Mouse (Mus musculus): Measurements from ENCODE around the gene Plek2. TPM values are rescaled to one million over a fixed set of nuclear protein-coding genes. Genes with fewer than 3 reads are reported as not detected.

Plek2 gene
- polyA plus RNA-seq, 1 experiment from 2014 or later, result 11.3 TPM

- H3K9ac ChIP-seq, result no peak overlapping the region
- H3K4me2 ChIP-seq, result no peak overlapping the region
- no peak for ATAC-seq (ENCODE audit: insufficient number of reproducible peaks, low FRiP score)
- WGBS, result 91% methylated on average over 1 of the region's 1 CpGs
- H3K27ac ChIP-seq (ENCODE audit: poor library complexity, severe bottlenecking), result no peak overlapping the region
- no peaks in the 10 kb centered on the region for H3K27me3 ChIP-seq (replicated peaks)
- H3K4me1 ChIP-seq (replicated peaks), result peaks cover 5% of the 10 kb centered on the region
- H3K36me3 ChIP-seq, result peaks cover 31% of the 10 kb centered on the region
- H3K9me3 ChIP-seq (replicated peaks), result no peaks in the 10 kb centered on the region
- no peak overlapping the region for H3K4me3 ChIP-seq
Observed at GRCm38 (mm10) chr12:78865434-78865833, 41.3 kb downstream of the Plek2 start.

GRCm38 (mm10) chr12:78862254-78862730 lies 44.5 kb downstream of the Plek2 start:
- H3K9ac ChIP-seq, result peak overlapping the region; percentile 91
- H3K27ac ChIP-seq (ENCODE audit: poor library complexity, severe bottlenecking), result peak overlapping the region; percentile 77
- H3K27me3 ChIP-seq (replicated peaks), result no peaks in the 10 kb centered on the region
- under 1% methylated on average over 22 of the region's 22 CpGs for WGBS
- H3K4me2 ChIP-seq, result peak overlapping the region; percentile 75
- peak overlapping the region; percentile 92 for H3K4me3 ChIP-seq
- H3K4me1 ChIP-seq (replicated peaks), result peaks cover 16% of the 10 kb centered on the region
- H3K36me3 ChIP-seq, result peaks cover 6% of the 10 kb centered on the region
- H3K9me3 ChIP-seq (replicated peaks), result no peaks in the 10 kb centered on the region
- peak; percentile 34; the same call in 1 of the 2 replicates for ATAC-seq (ENCODE audit: insufficient number of reproducible peaks, low FRiP score)

GRCm38 (mm10) chr12:78861496-78862253 lies 45.1 kb downstream of the Plek2 start, which contains the start of the genes Atp6v1d and Eif2s1:
Gene Atp6v1d (minus strand): TSS chr12:78861638.
Gene Eif2s1 (plus strand): TSS chr12:78861819.
- WGBS, result under 1% methylated on average over 55 of the region's 55 CpGs
- peak within 1 kb of the TSS; percentile 91 for H3K9ac ChIP-seq
- H3K4me3 ChIP-seq, result peak within 1 kb of the TSS; percentile 92
- peak; percentile 100 for ATAC-seq (ENCODE audit: insufficient number of reproducible peaks, low FRiP score)
- peaks cover 7% of the 10 kb centered on the region for H3K36me3 ChIP-seq
- H3K27ac ChIP-seq (ENCODE audit: poor library complexity, severe bottlenecking), result peak within 1 kb of the TSS; percentile 77
- no peaks in the 10 kb centered on the region for H3K27me3 ChIP-seq (replicated peaks)
- no peaks in the 10 kb centered on the region for H3K9me3 ChIP-seq (replicated peaks)
- H3K4me2 ChIP-seq, result peak within 1 kb of the TSS; percentile 75
- H3K4me1 ChIP-seq (replicated peaks), result peaks cover 16% of the 10 kb centered on the region

- peak overlapping the region; percentile 92 for H3K4me3 ChIP-seq
- H3K9me3 ChIP-seq (replicated peaks), result no peaks in the 10 kb centered on the region
- peak overlapping the region; percentile 75 for H3K4me2 ChIP-seq
- H3K27ac ChIP-seq (ENCODE audit: poor library complexity, severe bottlenecking), result peak overlapping the region; percentile 71
- peak; percentile 3; the same call in 1 of the 2 replicates for ATAC-seq (ENCODE audit: insufficient number of reproducible peaks, low FRiP score)
- WGBS, result under 1% methylated on average over 30 of the region's 30 CpGs
- H3K27me3 ChIP-seq (replicated peaks), result no peaks in the 10 kb centered on the region
- peaks cover 16% of the 10 kb centered on the region for H3K4me1 ChIP-seq (replicated peaks)
- H3K36me3 ChIP-seq, result peaks cover 13% of the 10 kb centered on the region
- peak overlapping the region; percentile 78 for H3K9ac ChIP-seq
Observed at GRCm38 (mm10) chr12:78860921-78861495, 45.8 kb downstream of the Plek2 start.

DNA sequence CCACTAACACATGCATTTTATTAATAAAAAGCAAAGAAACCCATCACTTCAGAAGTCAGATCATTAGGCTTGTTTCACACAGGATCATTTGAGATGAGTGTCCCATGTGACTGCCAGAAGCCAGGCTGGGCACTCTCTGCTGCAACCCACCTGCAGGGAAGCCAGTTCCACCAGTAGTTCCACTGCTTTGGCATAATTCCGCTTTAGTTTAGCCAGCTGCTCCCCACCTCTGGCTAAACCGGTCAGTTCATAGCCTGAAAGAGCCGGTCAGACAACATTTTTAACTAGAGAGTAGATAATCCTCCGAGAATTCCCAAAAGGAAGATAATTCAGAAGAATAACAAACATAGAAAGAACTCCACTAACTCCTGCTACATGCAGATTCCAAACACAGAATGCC lies 58.5 kb downstream of the Plek2 start:
- no peaks in the 10 kb centered on the region for H3K9me3 ChIP-seq (replicated peaks)
- peaks cover 55% of the 10 kb centered on the region for H3K36me3 ChIP-seq
- H3K27me3 ChIP-seq (replicated peaks), result no peaks in the 10 kb centered on the region
- H3K4me2 ChIP-seq, result no peak overlapping the region
- H3K4me1 ChIP-seq (replicated peaks), result no peaks in the 10 kb centered on the region
- H3K9ac ChIP-seq, result no peak overlapping the region
- WGBS, result 87% methylated on average over 4 of the region's 4 CpGs
- no peak overlapping the region for H3K4me3 ChIP-seq
- H3K27ac ChIP-seq (ENCODE audit: poor library complexity, severe bottlenecking), result no peak overlapping the region
- ATAC-seq (ENCODE audit: insufficient number of reproducible peaks, low FRiP score), result no peak

DNA sequence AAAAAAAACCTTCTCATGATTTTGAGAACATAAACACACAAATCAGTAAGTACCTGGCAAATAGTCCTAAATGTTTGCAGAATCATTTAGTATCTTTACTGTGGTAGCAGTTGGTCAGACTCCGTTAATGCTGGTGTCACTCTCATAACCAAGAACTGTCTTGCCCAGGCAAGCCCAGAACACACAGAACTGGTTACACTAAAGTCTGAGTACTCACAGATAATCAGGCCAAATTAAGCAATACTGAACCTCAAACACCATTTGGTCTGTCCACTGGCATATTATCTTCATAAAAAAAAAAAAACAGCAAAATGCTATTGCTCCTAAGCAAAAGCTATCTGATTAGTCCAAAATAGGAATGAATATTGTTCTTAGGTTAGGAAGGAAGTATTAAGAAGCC lies 64.3 kb downstream of the Plek2 start:
- ATAC-seq (ENCODE audit: insufficient number of reproducible peaks, low FRiP score), result no peak
- no peaks in the 10 kb centered on the region for H3K27me3 ChIP-seq (replicated peaks)
- no peak overlapping the region for H3K27ac ChIP-seq (ENCODE audit: poor library complexity, severe bottlenecking)
- peaks cover 56% of the 10 kb centered on the region for H3K36me3 ChIP-seq
- H3K4me2 ChIP-seq, result no peak overlapping the region
- no peaks in the 10 kb centered on the region for H3K9me3 ChIP-seq (replicated peaks)
- WGBS, result 96% methylated on average over 1 of the region's 1 CpGs
- no peak overlapping the region for H3K9ac ChIP-seq
- H3K4me1 ChIP-seq (replicated peaks), result peaks cover 4% of the 10 kb centered on the region; the same call in 1 of the 2 replicates
- no peak overlapping the region for H3K4me3 ChIP-seq

- Histone ChIP-seq H3K4me2 (no peak overlapping the region), H3K27ac (ENCODE audit: poor library complexity, severe bottlenecking) (no peak overlapping the region), H3K4me1 (replicated peaks) (peaks cover 4% of the 10 kb centered on the region; the same call in 1 of the 2 replicates), H3K36me3 (peaks cover 58% of the 10 kb centered on the region), H3K9ac (no peak overlapping the region), H3K27me3 (replicated peaks) (no peaks in the 10 kb centered on the region), H3K4me3 (no peak overlapping the region), H3K9me3 (replicated peaks) (no peaks in the 10 kb centered on the region)
- WGBS, result 80% methylated on average over 4 of the region's 4 CpGs
- no peak for ATAC-seq (ENCODE audit: insufficient number of reproducible peaks, low FRiP score)
Observed at GRCm38 (mm10) chr12:78839906-78840305, 66.9 kb downstream of the Plek2 start.

Other genes starting within 250 kb of the Plek2 start
- gene Fam71d, start 215.4 kb downstream of the Plek2 start, polyA plus RNA-seq (2016; fragmentation: Nextera tagmentation; extraction: Ambion mirVana), result not detected in 2 replicates
- gene Mpp5, start 158.1 kb downstream of the Plek2 start, polyA plus RNA-seq (2016; fragmentation: Nextera tagmentation; extraction: Ambion mirVana), result 21.5 and 22.5 TPM in 2 replicates
- gene Atp6v1d, start 45.3 kb downstream of the Plek2 start, polyA plus RNA-seq (2016; fragmentation: Nextera tagmentation; extraction: Ambion mirVana), result 72.5 and 79.9 TPM in 2 replicates
- 160 TPM in 2 replicates for gene Eif2s1, start 45.1 kb downstream of the Plek2 start, polyA plus RNA-seq (2016; fragmentation: Nextera tagmentation; extraction: Ambion mirVana)
- 2.9 and 3.4 TPM in 2 replicates for gene Tmem229b, start 100.7 kb upstream of the Plek2 start, polyA plus RNA-seq (2016; fragmentation: Nextera tagmentation; extraction: Ambion mirVana)
- 5.3 and 5.8 TPM in 2 replicates for gene Plekhh1, start 122.2 kb upstream of the Plek2 start, polyA plus RNA-seq (2016; fragmentation: Nextera tagmentation; extraction: Ambion mirVana)
- 16.8 and 17.4 TPM in 2 replicates for gene Pigh, start 182.7 kb upstream of the Plek2 start, polyA plus RNA-seq (2016; fragmentation: Nextera tagmentation; extraction: Ambion mirVana)
- 0.15 and 0.44 TPM in 2 replicates for gene Arg2, start 223.8 kb upstream of the Plek2 start, polyA plus RNA-seq (2016; fragmentation: Nextera tagmentation; extraction: Ambion mirVana)